Mouse (Mus musculus) megakaryocyte, embryonic 14.5 days (primary cell): ENCODE measurements at regions not wholly inside any gene's neighbourhood (a gene's known extent, or its start where the extent isn't known, plus 50 kb on each side); places are given as distances from the start of the nearest gene placed in this dataset.

Experiments
- FLI1 ChIP-seq: IDR thresholded peaks from 2 replicates; pipeline ENCODE4 v1.6.1; 2012; ENCODE audit warnings: low read length, inconsistent platforms, mixed read lengths
- GATA1 ChIP-seq: IDR thresholded peaks from 3 replicates; pipeline ENCODE4 v1.6.1; 2012; ENCODE audit warnings: mixed read lengths, low read length, inconsistent platforms, borderline replicate concordance

DNA sequence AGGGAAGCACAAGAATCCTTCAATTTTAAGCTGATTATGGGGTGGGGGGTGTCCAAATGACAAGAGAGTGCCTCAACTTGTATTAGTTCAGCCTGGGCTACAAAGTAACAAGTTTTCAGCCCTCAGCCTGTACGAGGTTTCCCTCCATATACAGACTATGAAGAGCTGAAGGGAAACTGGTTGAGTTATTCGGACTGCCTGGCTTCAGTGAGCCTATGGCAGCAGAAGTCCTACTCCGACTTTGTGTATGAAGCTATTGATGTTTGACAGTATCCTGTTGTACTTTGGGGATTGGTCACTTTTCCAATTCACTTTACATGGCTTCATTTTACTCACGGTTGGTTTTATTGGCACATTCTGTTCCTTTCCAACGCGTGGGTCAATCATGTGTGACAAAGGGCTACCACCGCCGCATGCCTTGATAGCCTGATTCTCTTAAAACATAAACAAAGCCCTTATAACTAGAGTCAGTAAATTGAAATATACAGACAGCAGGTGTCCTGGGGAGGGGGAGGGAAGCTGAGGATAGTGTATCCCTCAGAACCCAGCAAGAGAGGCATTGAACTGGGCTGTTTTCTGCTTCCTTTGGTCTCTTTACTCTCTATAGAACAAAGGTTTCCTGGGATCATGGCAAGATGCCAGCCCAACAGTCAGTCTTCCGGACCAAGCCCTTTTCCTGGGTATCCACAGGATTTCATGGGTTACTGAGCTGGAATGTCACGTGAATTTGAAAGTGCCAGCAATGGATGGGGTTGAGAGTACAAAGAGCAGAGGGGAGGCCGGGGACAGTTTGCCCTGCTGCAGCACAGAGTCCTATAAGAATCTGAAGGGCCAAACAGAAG is 273.9 kb downstream of the Tns1 start:
- TF ChIP-seq GATA1 (no peak), FLI1 (no peak)
